Mouse (Mus musculus) CH12.LX (cell line): ENCODE results near the gene Hormad1. TPM values are rescaled to one million over a fixed set of nuclear protein-coding genes. Genes with fewer than 3 reads are reported as not detected.
A peak's percentile ranks its signal among the peaks of the same experiment; 100 is the strongest.
"Not testable (repeated sequence)": the region's sequence is repeated elsewhere in the genome, so short reads cannot be mapped to it uniquely, and the experiment has no call there.

Experiments
- DNase-seq: peaks from one replicate; pipeline ENCODE4 v3.0.0-alpha.2; 2013; ENCODE audit errors: extremely low read depth
- H3K27ac ChIP-seq: 2 replicates; pipeline ENCODE4 v1.5.1; 2012; ENCODE audit warnings: low read depth, mild to moderate bottlenecking, control low read depth, moderate library complexity; ENCODE audit not compliant: insufficient read depth
- H3K27me3 ChIP-seq: replicated peaks from 2 replicates; pipeline ENCODE3; 2012; ENCODE audit warnings: inconsistent platforms
- H3K36me3 ChIP-seq, 2 experiments: replicated peaks in 1 of 2; 2 replicates each; pipeline versions ENCODE3 to v1.6.1; 2012; ENCODE audit warnings: inconsistent platforms in 1 of 2, low read length in 1 of 2, mild to moderate bottlenecking in 1 of 2, mixed read lengths in 1 of 2, moderate library complexity in 1 of 2; ENCODE audit not compliant: control insufficient read depth in 1 of 2, insufficient read depth in 1 of 2
- H3K4me1 ChIP-seq, 2 experiments: 2 replicates each; pipeline ENCODE4 v1.6.1; 2012; ENCODE audit warnings: inconsistent platforms in 1 of 2, moderate library complexity in 1 of 2; ENCODE audit not compliant: insufficient read depth in 2 of 2, control insufficient read depth in 1 of 2
- H3K4me2 ChIP-seq: 2 replicates; pipeline ENCODE4 v1.6.1; 2012; ENCODE audit warnings: low read depth, mild to moderate bottlenecking, control low read depth; ENCODE audit not compliant: poor library complexity, insufficient read depth, severe bottlenecking
- H3K4me3 ChIP-seq, 3 experiments: fragments of 150-350 bp in 1 of 3; sonication (generic) in 1 of 3; replicated peaks in 1 of 3; 2 replicates each; pipeline versions ENCODE3 to v1.5.1; 2011 to 2012; ENCODE audit warnings: low read depth in 2 of 3, low read length in 2 of 3, mild to moderate bottlenecking in 2 of 3, moderate library complexity in 2 of 3, control low read depth in 1 of 3, improper control_type of control experiment in 1 of 3, inconsistent platforms in 1 of 3, mixed read lengths in 1 of 3; ENCODE audit not compliant: poor library complexity in 1 of 3
- H3K79me2 ChIP-seq: replicated peaks from 2 replicates; pipeline ENCODE4 v1.6.1; 2012; ENCODE audit warnings: mild to moderate bottlenecking, moderate library complexity; ENCODE audit not compliant: control insufficient read depth, poor library complexity, insufficient read depth, severe bottlenecking; ENCODE audit errors: extremely low read depth
- H3K9ac ChIP-seq: 2 replicates; pipeline ENCODE4 v1.6.1; 2012; ENCODE audit warnings: low read depth, mild to moderate bottlenecking, control low read depth, moderate library complexity; ENCODE audit not compliant: insufficient read depth
- H3K9me3 ChIP-seq: replicated peaks from 2 replicates; pipeline ENCODE3; 2012; ENCODE audit warnings: low read length, inconsistent platforms, mixed read lengths
- CHD1 ChIP-seq: IDR thresholded peaks from 2 replicates; pipeline ENCODE4 v1.6.1; 2012; ENCODE audit warnings: low read depth, low read length, improper control_type of control experiment, inconsistent platforms
- E2F4 ChIP-seq: IDR thresholded peaks from 2 replicates; pipeline ENCODE4 v1.6.1; 2011; ENCODE audit warnings: low read depth, low read length, improper control_type of control experiment; ENCODE audit not compliant: insufficient replicate concordance
- ELF1 ChIP-seq: IDR thresholded peaks from 2 replicates; pipeline ENCODE4 v1.6.1; 2014; ENCODE audit warnings: low read depth, mild to moderate bottlenecking, inconsistent platforms, low read length, improper control_type of control experiment
- ETS1 ChIP-seq: conservative IDR thresholded peaks from 2 replicates; pipeline ENCODE4 v1.6.1; 2012; ENCODE audit warnings: low read depth, mild to moderate bottlenecking, inconsistent platforms, low read length, improper control_type of control experiment, moderate library complexity
- GABPA ChIP-seq: IDR thresholded peaks from 2 replicates; pipeline ENCODE4 v1.6.1; 2012; ENCODE audit warnings: low read depth, low read length, improper control_type of control experiment, inconsistent platforms; ENCODE audit not compliant: insufficient replicate concordance
- HCFC1 ChIP-seq: IDR thresholded peaks from 2 replicates; pipeline ENCODE4 v1.6.1; 2012; ENCODE audit warnings: low read depth, mild to moderate bottlenecking, inconsistent platforms, low read length, improper control_type of control experiment
- IRF4 ChIP-seq: IDR thresholded peaks from 2 replicates; pipeline ENCODE4 v1.6.1; 2014; ENCODE audit warnings: low read depth, mild to moderate bottlenecking, inconsistent platforms, low read length, improper control_type of control experiment
- JUN ChIP-seq: IDR thresholded peaks from 2 replicates; pipeline ENCODE4 v1.6.1; 2011; ENCODE audit warnings: low read depth, mild to moderate bottlenecking, low read length, improper control_type of control experiment, moderate library complexity; ENCODE audit not compliant: insufficient read depth
- KAT2A ChIP-seq: IDR thresholded peaks from 2 replicates; pipeline ENCODE4 v1.6.1; 2012; ENCODE audit warnings: low read length, improper control_type of control experiment, inconsistent platforms; ENCODE audit not compliant: insufficient replicate concordance
- MAFK ChIP-seq: IDR thresholded peaks from 2 replicates; pipeline ENCODE4 v1.6.1; 2011; ENCODE audit warnings: low read length, improper control_type of control experiment; ENCODE audit not compliant: insufficient replicate concordance
- NELFE ChIP-seq: IDR thresholded peaks from 2 replicates; pipeline ENCODE4 v1.6.1; 2011; ENCODE audit warnings: low read depth, low read length, improper control_type of control experiment
- NRF1 ChIP-seq: IDR thresholded peaks from 2 replicates; pipeline ENCODE4 v1.6.1; 2014; ENCODE audit warnings: low read depth, mild to moderate bottlenecking, inconsistent platforms, low read length, improper control_type of control experiment, moderate library complexity
- PAX5 ChIP-seq: IDR thresholded peaks from 2 replicates; pipeline ENCODE4 v1.6.1; 2012; ENCODE audit warnings: low read length, inconsistent platforms, mixed read lengths
- POLR2A ChIP-seq: IDR thresholded peaks from 2 replicates; pipeline ENCODE4 v1.6.1; 2011; ENCODE audit warnings: low read depth, mild to moderate bottlenecking, improper control_type of control experiment, low read length
- RAD21 ChIP-seq: IDR thresholded peaks from 2 replicates; pipeline ENCODE4 v1.6.1; 2011; ENCODE audit warnings: low read depth, mild to moderate bottlenecking, low read length, improper control_type of control experiment, moderate library complexity
- SIN3A ChIP-seq: IDR thresholded peaks from 2 replicates; pipeline ENCODE4 v1.6.1; 2012; ENCODE audit warnings: low read length, improper control_type of control experiment, inconsistent platforms
- SMC3 ChIP-seq: IDR thresholded peaks from 2 replicates; pipeline ENCODE4 v1.6.1; 2011; ENCODE audit warnings: low read depth, low read length, improper control_type of control experiment
- TBP ChIP-seq: conservative IDR thresholded peaks from 2 replicates; pipeline ENCODE4 v1.6.1; 2011; ENCODE audit warnings: low read depth, low read length, improper control_type of control experiment
- ZNF384 ChIP-seq: IDR thresholded peaks from 2 replicates; pipeline ENCODE4 v1.6.1; 2012; ENCODE audit warnings: low read depth, low read length, improper control_type of control experiment, inconsistent platforms
- dilution Hi-C: fragments of 300-500 bp; cut with MboI; formaldehyde crosslinking; loops from 2 replicates; pipeline ENCODE4 v1.14.3; 2020; ENCODE audit warnings: low sequenced_read_pairs; ENCODE audit not compliant: extremely low pct_unique_long_range_greater_than_20kb, extremely low pct_ligation_motif_present
- in situ Hi-C: fragments of 300-500 bp; cut with MboI; formaldehyde crosslinking; loops from 3 replicates; pipeline ENCODE4 v1.14.3; 2019; ENCODE audit warnings: low sequenced_read_pairs, low pct_ligation_motif_present, low pct_unique_long_range_greater_than_20kb, mixed read lengths
- polyA plus RNA-seq: library from polyadenylated mRNA; unstranded; fragments of >175 nt; gene quantifications from 2 replicates; pipeline ENCODE4 v1.2.1, GENCODE M21; 2012; ENCODE audit warnings: low read depth; ENCODE audit not compliant: insufficient read length
- total RNA-seq, 2 experiments: library from RNA; depleted of rRNA; stranded (reverse); fragments of 300-350 nt in 1 of 2; fragments of >200 nt in 1 of 2; gene quantifications; 2 replicates each; pipeline ENCODE4 v1.2.3; 2012 to 2014

Gene Hormad1
- total and polyA plus RNA-seq, 3 experiments = not detected

DNA sequence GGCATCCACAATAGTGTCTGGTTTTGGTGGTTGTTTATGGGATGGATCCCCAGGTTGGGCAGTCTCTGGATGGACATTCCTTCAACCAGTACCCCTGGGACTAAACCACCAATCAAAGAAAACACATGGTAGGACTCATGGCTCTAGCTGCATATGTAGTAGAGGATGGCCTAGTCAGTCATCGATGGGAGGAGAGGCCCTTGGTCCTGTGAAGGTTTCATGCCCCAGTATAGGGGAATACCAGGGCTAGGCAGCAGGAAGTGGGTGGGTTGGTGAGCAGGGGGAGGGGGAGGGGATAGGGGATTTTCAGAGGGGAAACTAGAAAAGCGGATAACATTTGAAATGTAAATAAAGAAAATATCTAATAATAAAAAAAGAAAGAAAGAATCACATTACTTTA, 18.3 kb upstream of the Hormad1 start:
- H3K27me3 ChIP-seq, H3K79me2 ChIP-seq, H3K4me3 ChIP-seq, H3K9me3 ChIP-seq, dilution Hi-C loops, in situ Hi-C loops: not testable (repeated sequence)
- H3K36me3 ChIP-seq = peaks cover 42 to 76% of the 10 kb centered on the region in 2 experiments
- peaks cover 10 to 37% of the 10 kb centered on the region in 2 experiments; a peak in 3 of 4 replicates for H3K4me1 ChIP-seq
- H3K27ac ChIP-seq = peak overlapping the region; percentile 85
- H3K4me2 ChIP-seq = peak overlapping the region; percentile 41
- TF ChIP-seq ETS1 (peak; percentile 27; the same call in 1 of the 2 replicates), ELF1 (peak; percentile 44; the same call in 1 of the 2 replicates), POLR2A (0 out of 2 replicates have a peak, but pooled peaks have one; percentile 19)
- DNase-seq = peak; percentile 47
- H3K9ac ChIP-seq = peak overlapping the region; percentile 23

- H3K36me3 ChIP-seq = peaks cover 49 to 76% of the 10 kb centered on the region in 2 experiments
- no peak overlapping the region for H3K9ac ChIP-seq
- H3K9me3 ChIP-seq = peaks cover 2% of the 10 kb centered on the region
- DNase-seq = no peak
- TF ChIP-seq CHD1 (no peak), GABPA (no peak), ETS1 (no peak), ZNF384 (no peak), RAD21 (no peak)
- H3K4me3 ChIP-seq = no peak overlapping the region
- dilution Hi-C loops (no loop called here), in situ Hi-C loops (no loop called here)
- H3K4me1 ChIP-seq = peaks cover 10 to 34% of the 10 kb centered on the region in 2 experiments; a peak in 3 of 4 replicates
- H3K27ac ChIP-seq = no peak overlapping the region
- no peak overlapping the region for H3K4me2 ChIP-seq
- H3K79me2 ChIP-seq = no peaks in the 10 kb centered on the region
- H3K27me3 ChIP-seq = no peaks in the 10 kb centered on the region
Measured at GRCm38 (mm10) chr3:95542171-95542570, 17.3 kb upstream of the Hormad1 start.

- TF ChIP-seq E2F4 (no peak), NELFE (no peak), SIN3A (no peak), PAX5 (no peak), SMC3 (no peak), HCFC1 (no peak), TBP (no peak), KAT2A (no peak), MAFK (no peak), ETS1 (no peak), NRF1 (no peak), IRF4 (no peak), JUN (no peak)
- Histone ChIP-seq H3K4me3 (no peak overlapping the region), H3K36me3 (peaks cover 53 to 76% of the 10 kb centered on the region in 2 experiments), H3K9me3 (peaks cover 2% of the 10 kb centered on the region), H3K4me1 (peaks cover 10 to 34% of the 10 kb centered on the region in 2 experiments; a peak in 3 of 4 replicates), H3K27me3 (no peaks in the 10 kb centered on the region), H3K27ac (no peak overlapping the region), H3K9ac (no peak overlapping the region), H3K79me2 (no peaks in the 10 kb centered on the region), H3K4me2 (no peak overlapping the region)
- dilution Hi-C loops = no loop called here
- DNase-seq = no peak
- in situ Hi-C loops = no loop called here
Measured at GRCm38 (mm10) chr3:95542981-95543380, 16.5 kb upstream of the Hormad1 start.
